Mouse (Mus musculus): Measurements from ENCODE around the gene Ankrd52.

- TF ChIP-seq CTCF (IDR thresholded peaks at IDR 0.05; ENCODE audit: control insufficient read depth, insufficient read depth, low read length) = no peak
- no peak for TF ChIP-seq POLR2A (IDR thresholded peaks at IDR 0.05; ENCODE audit: borderline replicate concordance, control insufficient read depth, low read depth, low read length)
Observed at GRCm38 (mm10) chr10:128442718-128443117, 65.8 kb downstream of the Ankrd52 start.
